Mouse (Mus musculus) liver, embryonic 11.5 days (tissue): ENCODE results near the gene Atl1. TPM values are rescaled to one million over a fixed set of nuclear protein-coding genes. Genes with fewer than 3 reads are reported as not detected.

Experiments used
- ATAC-seq: fragments of 200-750 bp; cut with Nextera tagmentation; replicated peaks from 2 replicates; pipeline ENCODE4 v1.8.0; 2017; ENCODE audit warnings: moderate number of reproducible peaks, mild to moderate bottlenecking, moderate TSS enrichment, moderate library complexity; ENCODE audit not compliant: low FRiP score
- DNase-seq: peaks from one replicate; pipeline ENCODE4 v3.0.0-alpha.2; 2017; ENCODE audit warnings: low spot score
- H3K27ac ChIP-seq: fragments of 300-500 bp; sonication (generic); 2 replicates; pipeline ENCODE4 v1.5.1; 2014; ENCODE audit warnings: mild to moderate bottlenecking, low read depth, low read length, control low read depth
- H3K27me3 ChIP-seq: fragments of 300-500 bp; sonication (generic); replicated peaks from 2 replicates; pipeline ENCODE4 v1.6.1; 2014; ENCODE audit warnings: low read length, mixed read lengths; ENCODE audit not compliant: control insufficient read depth, insufficient read depth
- H3K36me3 ChIP-seq: fragments of 300-500 bp; sonication (generic); 2 replicates; pipeline ENCODE4 v1.6.1; 2014; ENCODE audit warnings: mild to moderate bottlenecking, low read length, moderate library complexity, mixed read lengths; ENCODE audit not compliant: control insufficient read depth, insufficient read depth
- H3K4me1 ChIP-seq: fragments of 300-500 bp; sonication (generic); replicated peaks from 2 replicates; pipeline ENCODE4 v1.6.1; 2014; ENCODE audit warnings: low read length, mixed read lengths; ENCODE audit not compliant: control insufficient read depth, insufficient read depth
- H3K4me2 ChIP-seq: fragments of 300-500 bp; sonication (generic); 2 replicates; pipeline ENCODE4 v1.6.1; 2014; ENCODE audit warnings: mild to moderate bottlenecking, control low read depth, moderate library complexity
- H3K4me3 ChIP-seq: fragments of 300-500 bp; sonication (generic); 2 replicates; pipeline ENCODE4 v1.5.1; 2014; ENCODE audit warnings: low read depth, low read length, control low read depth
- H3K9ac ChIP-seq: fragments of 300-500 bp; sonication (generic); 2 replicates; pipeline ENCODE4 v1.6.1; 2014; ENCODE audit warnings: low read depth, low read length, control low read depth
- H3K9me3 ChIP-seq: fragments of 300-500 bp; sonication (generic); 2 replicates; pipeline ENCODE4 v1.6.1; 2016; ENCODE audit warnings: low read length, inconsistent platforms, mixed read lengths; ENCODE audit not compliant: control insufficient read depth
- WGBS: fragments of 180-500 bp; shearing (Covaris S2); extraction: QIAGEN DNeasy Blood & Tissue Kit; methylation state at CpG from one replicate; pipeline ENCODE4 v1.1.7; 2014; 5-methylcytosine and 5-hydroxymethylcytosine counted together
- polyA plus RNA-seq: library from polyadenylated mRNA; unstranded; fragments of >200 nt; fragmentation: Nextera tagmentation; extraction: Ambion mirVana; gene quantifications from 2 replicates; pipeline ENCODE4 v1.2.1, GENCODE M21; 2014

Gene Atl1
- polyA plus RNA-seq, 1 experiment from 2014 or later = 1.5 TPM

DNA sequence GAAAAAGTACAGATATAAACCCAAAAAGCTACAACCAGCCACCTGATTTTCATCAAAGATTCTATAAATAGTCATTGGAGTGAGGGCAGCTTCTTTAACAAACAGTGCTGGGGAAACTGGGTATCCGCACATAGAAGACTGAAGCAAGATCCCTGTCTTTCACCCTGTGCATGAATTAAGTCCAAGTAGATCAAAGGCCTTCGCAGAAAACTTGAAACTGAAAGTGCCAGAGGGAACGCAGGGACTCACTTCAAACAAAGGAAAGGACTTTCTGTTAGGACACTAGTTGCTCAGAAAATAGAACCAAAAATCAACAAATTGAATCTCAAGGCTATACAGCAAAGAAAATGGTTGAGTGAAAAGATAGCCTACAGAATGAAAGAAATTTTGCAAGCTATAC, 103.0 kb downstream of the Atl1 start:
- H3K9ac ChIP-seq = no peak overlapping the region
- H3K36me3 ChIP-seq = no peaks in the 10 kb centered on the region
- DNase-seq (no peak), ATAC-seq (no peak)
- H3K4me2 ChIP-seq = no peak overlapping the region
- H3K4me3 ChIP-seq = no peak overlapping the region
- WGBS = 85% methylated on average over 3 of the region's 3 CpGs
- no peaks in the 10 kb centered on the region for H3K9me3 ChIP-seq
- H3K4me1 ChIP-seq = no peaks in the 10 kb centered on the region
- H3K27me3 ChIP-seq = no peaks in the 10 kb centered on the region
- H3K27ac ChIP-seq = no peak overlapping the region

GRCm38 (mm10) chr12:69998186-69998983, 106.0 kb downstream of the Atl1 start:
- Histone ChIP-seq H3K9ac (no peak overlapping the region), H3K27ac (no peak overlapping the region), H3K36me3 (no peaks in the 10 kb centered on the region), H3K27me3 (no peaks in the 10 kb centered on the region), H3K9me3 (no peaks in the 10 kb centered on the region), H3K4me2 (no peak overlapping the region), H3K4me3 (no peak overlapping the region), H3K4me1 (no peaks in the 10 kb centered on the region)
- 72% methylated on average over 13 of the region's 13 CpGs for WGBS
- DNase-seq = no peak
- no peak for ATAC-seq

DNA sequence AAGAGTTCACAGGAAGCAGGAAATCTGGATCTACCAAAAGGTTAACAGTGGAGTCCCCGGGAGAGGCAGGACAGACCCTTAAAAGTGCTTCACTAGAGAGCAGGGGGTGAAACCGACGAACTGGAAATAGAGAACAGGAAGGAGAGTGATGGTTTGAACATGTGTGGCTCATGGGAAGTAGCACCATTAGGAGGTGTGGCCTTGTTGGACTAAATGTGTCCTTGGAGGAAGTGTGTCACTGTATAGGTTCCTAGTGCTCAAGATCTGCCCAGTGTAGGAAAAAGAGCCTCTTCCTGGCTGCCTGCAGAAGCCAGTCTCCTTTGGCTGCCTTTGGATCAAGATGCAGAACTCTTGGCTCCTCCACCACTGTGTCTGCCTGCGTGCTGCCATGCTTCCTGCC, 112.7 kb downstream of the Atl1 start:
- H3K9ac ChIP-seq = no peak overlapping the region
- H3K36me3 ChIP-seq = no peaks in the 10 kb centered on the region
- ATAC-seq (no peak), DNase-seq (no peak)
- H3K4me2 ChIP-seq = no peak overlapping the region
- no peaks in the 10 kb centered on the region for H3K9me3 ChIP-seq
- H3K4me3 ChIP-seq = no peak overlapping the region
- H3K27ac ChIP-seq = no peak overlapping the region
- no peaks in the 10 kb centered on the region for H3K4me1 ChIP-seq
- WGBS = 60% methylated on average over 4 of the region's 4 CpGs
- no peaks in the 10 kb centered on the region for H3K27me3 ChIP-seq

DNA sequence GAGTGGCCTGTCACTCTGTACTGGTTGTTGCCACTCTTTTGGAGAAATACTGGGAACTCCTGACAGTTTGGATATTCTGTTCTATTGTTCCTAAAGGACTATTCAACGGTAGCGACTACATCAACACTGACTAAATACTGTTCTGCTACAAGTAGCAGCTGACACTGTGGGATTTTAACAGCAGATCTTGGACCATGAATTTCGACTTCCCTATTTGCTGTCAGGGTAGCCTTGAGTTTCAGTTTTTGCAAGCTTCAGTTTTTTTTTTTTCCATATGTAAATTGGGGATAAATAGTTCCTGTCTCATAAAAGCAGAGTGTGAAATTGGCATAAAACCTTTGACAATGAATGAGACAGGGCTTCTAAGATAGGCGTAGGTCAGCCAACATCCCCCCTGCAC, 117.9 kb downstream of the Atl1 start:
- 85% methylated on average over 4 of the region's 4 CpGs for WGBS
- DNase-seq (no peak), ATAC-seq (no peak)
- no peaks in the 10 kb centered on the region for H3K4me1 ChIP-seq
- H3K4me3 ChIP-seq = no peak overlapping the region
- no peak overlapping the region for H3K4me2 ChIP-seq
- H3K36me3 ChIP-seq = peaks cover 9% of the 10 kb centered on the region
- no peaks in the 10 kb centered on the region; the same call in 1 of the 2 replicates for H3K9me3 ChIP-seq
- H3K27ac ChIP-seq = no peak overlapping the region
- no peaks in the 10 kb centered on the region for H3K27me3 ChIP-seq
- H3K9ac ChIP-seq = no peak overlapping the region

- Histone ChIP-seq H3K27ac (no peak overlapping the region), H3K27me3 (no peaks in the 10 kb centered on the region), H3K9me3 (no peaks in the 10 kb centered on the region; the same call in 1 of the 2 replicates), H3K36me3 (peaks cover 9% of the 10 kb centered on the region), H3K4me1 (no peaks in the 10 kb centered on the region), H3K4me2 (no peak overlapping the region), H3K4me3 (no peak overlapping the region), H3K9ac (no peak overlapping the region)
- DNase-seq (no peak), ATAC-seq (no peak)
- WGBS = 82% methylated on average over 5 of the region's 5 CpGs
These were observed 119.3 kb downstream of the Atl1 start for GRCm38 (mm10) chr12:70011681-70012080.

GRCm38 (mm10) chr12:70015936-70016335, 123.5 kb downstream of the Atl1 start:
- Histone ChIP-seq H3K4me1 (no peaks in the 10 kb centered on the region), H3K9me3 (no peaks in the 10 kb centered on the region; the same call in 1 of the 2 replicates), H3K27ac (no peak overlapping the region), H3K36me3 (peaks cover 5% of the 10 kb centered on the region; the same call in 1 of the 2 replicates), H3K4me2 (no peak overlapping the region), H3K9ac (no peak overlapping the region), H3K4me3 (no peak overlapping the region), H3K27me3 (no peaks in the 10 kb centered on the region)
- ATAC-seq (no peak), DNase-seq (no peak)
- 63% methylated on average over 4 of the region's 4 CpGs for WGBS

Other genes with a start within 250 kb of the Atl1 start
- 7.6 and 9.2 TPM in 2 replicates for gene Sos2, start 210.8 kb upstream of the Atl1 start, polyA plus RNA-seq
- gene L2hgdh, start 167.7 kb upstream of the Atl1 start, polyA plus RNA-seq = 25.0 and 26.8 TPM in 2 replicates
- 30.0 and 34.3 TPM in 2 replicates for gene Atp5s, start 167.7 kb upstream of the Atl1 start, polyA plus RNA-seq
- gene Cdkl1, start 101.3 kb upstream of the Atl1 start, polyA plus RNA-seq = 0.21 and 0.52 TPM in 2 replicates
- gene Map4k5, start 586 bp downstream of the Atl1 start, polyA plus RNA-seq = 21.5 and 26.8 TPM in 2 replicates
- 8.4 and 9.1 TPM in 2 replicates for gene Sav1, start 94.4 kb downstream of the Atl1 start, polyA plus RNA-seq
- 7.7 and 9.4 TPM in 2 replicates for gene Nin, start 221.1 kb downstream of the Atl1 start, polyA plus RNA-seq